Mouse (Mus musculus): Measurements from ENCODE around the gene Adamts2. TPM values are rescaled to one million over a fixed set of nuclear protein-coding genes. Genes with fewer than 3 reads are reported as not detected.

The Adamts2 gene
- total and polyA plus RNA-seq, 3 experiments: not detected

DNA sequence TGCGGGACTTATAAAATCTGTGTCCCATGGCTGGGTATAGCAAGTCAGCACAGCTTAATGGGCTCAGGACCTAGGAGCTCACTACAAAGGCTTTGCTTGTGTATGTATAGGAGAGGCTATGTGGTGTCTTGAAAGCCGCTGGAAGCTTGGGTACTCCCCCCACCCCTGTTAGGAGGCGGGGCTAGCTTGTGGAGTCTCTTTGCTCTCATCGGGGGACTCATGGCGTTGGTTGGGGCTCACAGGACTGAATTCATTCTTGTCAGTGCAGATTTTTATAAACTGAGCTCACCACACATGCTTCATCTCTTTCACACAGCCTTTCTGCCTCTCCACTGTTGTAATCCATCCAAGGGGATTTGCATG is 68.5 kb downstream of the Adamts2 start:
- H3K4me2 ChIP-seq (ENCODE audit: insufficient read depth, low read depth, poor library complexity, severe bottlenecking): no peak overlapping the region
- H3K27me3 ChIP-seq (replicated peaks): peaks cover 96% of the 10 kb centered on the region
- H3K9ac ChIP-seq (ENCODE audit: insufficient read depth, low read depth): no peak overlapping the region
- dilution Hi-C loops (cut with MboI; ENCODE audit: extremely low pct_ligation_motif_present, extremely low pct_unique_long_range_greater_than_20kb, low sequenced_read_pairs) (no loop called here), in situ Hi-C loops (cut with MboI; ENCODE audit: low pct_ligation_motif_present, low pct_unique_long_range_greater_than_20kb, low sequenced_read_pairs) (no loop called here)
- H3K4me3 ChIP-seq (replicated peaks in 1 of 3; ENCODE audit: low read depth in 2 of 3, low read length in 2 of 3, poor library complexity in 1 of 3): no peak overlapping the region
- H3K9me3 ChIP-seq (replicated peaks; ENCODE audit: low read length): no peaks in the 10 kb centered on the region
- H3K27ac ChIP-seq (ENCODE audit: insufficient read depth, low read depth): no peak overlapping the region
- no peaks in the 10 kb centered on the region for H3K79me2 ChIP-seq (replicated peaks; ENCODE audit: control insufficient read depth, extremely low read depth, insufficient read depth, poor library complexity, severe bottlenecking)
- no peak for TF ChIP-seq SIN3A (IDR thresholded peaks at IDR 0.05; ENCODE audit: low read length)
- TF ChIP-seq ZC3H11A (IDR thresholded peaks at IDR 0.05; ENCODE audit: low read depth, low read length): no peak
- no peaks in the 10 kb centered on the region for H3K4me1 ChIP-seq (ENCODE audit: control insufficient read depth in 1 of 2, insufficient read depth in 2 of 2)
- H3K36me3 ChIP-seq (replicated peaks in 1 of 2; ENCODE audit: control insufficient read depth in 1 of 2, insufficient read depth in 1 of 2, low read length in 1 of 2): no peaks in the 10 kb centered on the region
- no peak for DNase-seq (ENCODE audit: extremely low read depth)

DNA sequence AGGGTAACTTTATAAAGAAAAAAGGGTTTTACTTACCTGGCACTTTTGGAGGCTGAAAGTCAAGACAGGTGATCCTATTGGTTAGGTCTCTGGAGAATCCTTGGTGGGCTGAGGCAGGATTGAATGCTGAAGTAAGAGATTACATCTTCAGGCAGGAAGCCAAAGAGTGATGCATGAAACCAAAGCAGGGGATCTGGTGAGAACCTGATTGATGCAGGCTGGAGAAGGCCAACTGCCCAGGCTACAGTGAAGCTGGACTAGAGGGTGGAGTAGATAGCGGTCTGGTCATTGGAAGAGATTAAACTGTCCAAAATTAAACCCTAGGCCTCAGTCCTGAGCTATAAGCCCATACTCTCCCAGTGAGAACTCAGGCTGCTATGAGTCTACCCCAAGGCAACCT is 69.0 kb downstream of the Adamts2 start:
- no peaks in the 10 kb centered on the region for H3K36me3 ChIP-seq (replicated peaks in 1 of 2; ENCODE audit: control insufficient read depth in 1 of 2, insufficient read depth in 1 of 2, low read length in 1 of 2)
- in situ Hi-C loops (cut with MboI; ENCODE audit: low pct_ligation_motif_present, low pct_unique_long_range_greater_than_20kb, low sequenced_read_pairs) (no loop called here), dilution Hi-C loops (cut with MboI; ENCODE audit: extremely low pct_ligation_motif_present, extremely low pct_unique_long_range_greater_than_20kb, low sequenced_read_pairs) (no loop called here)
- no peaks in the 10 kb centered on the region for H3K4me1 ChIP-seq (ENCODE audit: control insufficient read depth in 1 of 2, insufficient read depth in 2 of 2)
- H3K4me2 ChIP-seq (ENCODE audit: insufficient read depth, low read depth, poor library complexity, severe bottlenecking): no peak overlapping the region
- peaks cover 96% of the 10 kb centered on the region for H3K27me3 ChIP-seq (replicated peaks)
- H3K9me3 ChIP-seq (replicated peaks; ENCODE audit: low read length): no peaks in the 10 kb centered on the region
- DNase-seq (ENCODE audit: extremely low read depth): no peak
- H3K79me2 ChIP-seq (replicated peaks; ENCODE audit: control insufficient read depth, extremely low read depth, insufficient read depth, poor library complexity, severe bottlenecking): no peaks in the 10 kb centered on the region
- H3K9ac ChIP-seq (ENCODE audit: insufficient read depth, low read depth): no peak overlapping the region
- no peak overlapping the region for H3K4me3 ChIP-seq (replicated peaks in 1 of 3; ENCODE audit: low read depth in 2 of 3, low read length in 2 of 3, poor library complexity in 1 of 3)
- no peak overlapping the region for H3K27ac ChIP-seq (ENCODE audit: insufficient read depth, low read depth)
- no peak for TF ChIP-seq KAT2A (IDR thresholded peaks at IDR 0.05; ENCODE audit: insufficient replicate concordance, low read length)
- TF ChIP-seq CHD2 (IDR thresholded peaks at IDR 0.05; ENCODE audit: low read length): no peak
- TF ChIP-seq POLR2A (IDR thresholded peaks at IDR 0.05; ENCODE audit: low read depth, low read length): no peak
- no peak for TF ChIP-seq ZC3H11A (IDR thresholded peaks at IDR 0.05; ENCODE audit: low read depth, low read length)
- no peak for TF ChIP-seq TBP (conservative IDR thresholded peaks at IDR 0.05; ENCODE audit: low read depth, low read length)
- TF ChIP-seq ZKSCAN1 (IDR thresholded peaks at IDR 0.05; ENCODE audit: borderline replicate concordance, low read depth, low read length): no peak

DNA sequence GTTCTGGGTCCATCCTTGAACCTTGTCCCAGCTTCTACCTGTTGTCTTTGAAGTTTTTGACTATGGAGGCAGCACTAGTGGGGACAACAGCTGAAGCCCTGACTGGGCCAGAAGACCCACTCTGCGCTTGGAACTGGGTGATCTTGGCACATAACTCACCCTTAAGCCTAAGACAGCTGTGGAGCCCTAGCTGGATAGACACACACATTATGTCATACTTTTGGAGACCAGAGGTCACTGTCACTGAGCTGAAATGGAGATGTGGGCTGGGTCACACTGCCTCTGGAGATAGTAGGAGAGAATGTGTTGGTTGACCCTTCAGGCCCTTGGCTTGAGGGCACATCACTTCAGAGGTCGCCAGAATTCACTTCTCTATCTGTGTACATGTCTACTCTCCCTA is 69.5 kb downstream of the Adamts2 start:
- Histone ChIP-seq H3K27me3 (replicated peaks) (peaks cover 96% of the 10 kb centered on the region), H3K9ac (ENCODE audit: insufficient read depth, low read depth) (no peak overlapping the region), H3K36me3 (replicated peaks in 1 of 2; ENCODE audit: control insufficient read depth in 1 of 2, insufficient read depth in 1 of 2, low read length in 1 of 2) (no peaks in the 10 kb centered on the region), H3K79me2 (replicated peaks; ENCODE audit: control insufficient read depth, extremely low read depth, insufficient read depth, poor library complexity, severe bottlenecking) (no peaks in the 10 kb centered on the region), H3K9me3 (replicated peaks; ENCODE audit: low read length) (no peaks in the 10 kb centered on the region), H3K4me1 (ENCODE audit: control insufficient read depth in 1 of 2, insufficient read depth in 2 of 2) (no peaks in the 10 kb centered on the region), H3K4me3 (replicated peaks in 1 of 3; ENCODE audit: low read depth in 2 of 3, low read length in 2 of 3, poor library complexity in 1 of 3) (no peak overlapping the region), H3K27ac (ENCODE audit: insufficient read depth, low read depth) (no peak overlapping the region), H3K4me2 (ENCODE audit: insufficient read depth, low read depth, poor library complexity, severe bottlenecking) (no peak overlapping the region)
- dilution Hi-C loops (cut with MboI; ENCODE audit: extremely low pct_ligation_motif_present, extremely low pct_unique_long_range_greater_than_20kb, low sequenced_read_pairs): no loop called here
- TF ChIP-seq ZC3H11A (IDR thresholded peaks at IDR 0.05; ENCODE audit: low read depth, low read length): no peak
- TF ChIP-seq NELFE (IDR thresholded peaks at IDR 0.05; ENCODE audit: low read depth, low read length): no peak
- TF ChIP-seq MAZ (IDR thresholded peaks at IDR 0.05; ENCODE audit: low read depth, low read length): no peak
- TF ChIP-seq SIN3A (IDR thresholded peaks at IDR 0.05; ENCODE audit: low read length): no peak
- no peak for TF ChIP-seq NRF1 (IDR thresholded peaks at IDR 0.05; ENCODE audit: low read depth, low read length)
- no peak for TF ChIP-seq JUN (IDR thresholded peaks at IDR 0.05; ENCODE audit: insufficient read depth, low read depth, low read length)
- TF ChIP-seq JUND (conservative IDR thresholded peaks at IDR 0.05; ENCODE audit: low read depth, low read length): no peak
- no peak for TF ChIP-seq POLR2A (IDR thresholded peaks at IDR 0.05; ENCODE audit: low read depth, low read length)
- no peak for TF ChIP-seq KAT2A (IDR thresholded peaks at IDR 0.05; ENCODE audit: insufficient replicate concordance, low read length)
- no peak for TF ChIP-seq CTCF (conservative IDR thresholded peaks at IDR 0.05 in 1 of 2, IDR thresholded peaks at IDR 0.05 in 1 of 2; ENCODE audit: low read depth in 2 of 2, low read length in 2 of 2)
- TF ChIP-seq UBTF (IDR thresholded peaks at IDR 0.05; ENCODE audit: low read depth, low read length): no peak
- no peak for TF ChIP-seq USF1 (IDR thresholded peaks at IDR 0.05; ENCODE audit: low read depth, low read length)
- TF ChIP-seq GABPA (IDR thresholded peaks at IDR 0.05; ENCODE audit: insufficient replicate concordance, low read depth, low read length): no peak
- no peak for TF ChIP-seq E2F4 (IDR thresholded peaks at IDR 0.05; ENCODE audit: insufficient replicate concordance, low read depth, low read length)
- TF ChIP-seq PAX5 (IDR thresholded peaks at IDR 0.05; ENCODE audit: low read length): no peak
- no peak for TF ChIP-seq MAX (IDR thresholded peaks at IDR 0.05; ENCODE audit: low read length)
- no peak for TF ChIP-seq ELF1 (IDR thresholded peaks at IDR 0.05; ENCODE audit: low read depth, low read length)
- no peak for DNase-seq (ENCODE audit: extremely low read depth)
- in situ Hi-C loops (cut with MboI; ENCODE audit: low pct_ligation_motif_present, low pct_unique_long_range_greater_than_20kb, low sequenced_read_pairs): no loop called here

Measured in CH12.LX (cell line).